In the genomic region with DNA sequence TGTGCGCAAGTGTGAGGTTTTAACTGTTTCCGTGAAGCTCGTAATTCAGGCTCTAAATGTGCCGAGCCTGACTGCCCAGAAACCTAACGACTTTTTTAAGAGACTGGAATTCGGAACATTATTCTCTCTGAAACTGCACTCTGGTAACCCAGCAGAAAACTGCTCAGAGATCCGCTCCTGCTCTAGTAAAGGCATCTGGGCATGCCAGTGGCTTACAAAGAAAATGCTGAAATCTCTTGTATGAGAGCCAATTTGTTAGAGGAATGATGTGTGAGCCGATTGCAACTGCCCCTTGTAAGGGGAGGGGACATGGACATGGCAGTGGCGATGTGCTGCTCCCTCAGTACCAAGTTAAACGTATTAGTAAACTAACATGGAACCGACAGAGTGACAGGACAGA, we compare ENCODE assay signal across 15 mouse cellular contexts.
A peak's percentile ranks its signal among the peaks of the same experiment; 100 is the strongest.
DNase-seq lines count a peak whose midpoint lies in the region; ATAC-seq and TF ChIP-seq lines count a peak whose summit lies in the region.
"Had no signal": no experiment of that assay in that cellular context is flagged by ENCODE, and none has a peak within 500 bp of the region (broad histone marks: within the 10 kb centered on the region; RNA-seq: fewer than 3 reads in every experiment).

No protein-coding gene starts in this region.

- WGBS in kidney, embryonic 15.5 days = 17% methylated on average over 11 of the region's 11 CpGs
- 54% methylated on average over 11 of the region's 11 CpGs for WGBS in midbrain, postnatal 0 days
- 64% methylated on average over 11 of the region's 11 CpGs for WGBS in midbrain, embryonic 13.5 days
- WGBS in neural tube, embryonic 14.5 days = 27% methylated on average over 11 of the region's 11 CpGs

- peaks cover 31% of the 10 kb centered on the region for H3K4me1 ChIP-seq in kidney, embryonic 15.5 days
- H3K4me1 ChIP-seq in midbrain, postnatal 0 days (ENCODE audit: insufficient read depth, low read length) = no peaks in the 10 kb centered on the region; the same call in 1 of the 2 replicates
- H3K4me1 ChIP-seq in midbrain, embryonic 13.5 days (replicated peaks) = peaks cover 19% of the 10 kb centered on the region
- peaks cover 24% of the 10 kb centered on the region for H3K4me1 ChIP-seq in neural tube, embryonic 14.5 days (ENCODE audit: control insufficient read depth, insufficient read depth, low read length)

- H3K4me2 ChIP-seq in kidney, embryonic 15.5 days = peak overlapping the region; percentile 41
- H3K4me2 ChIP-seq in midbrain, postnatal 0 days (ENCODE audit: low read depth, low read length, poor library complexity, severe bottlenecking) = peak overlapping the region; percentile 9; the same call in 1 of the 2 replicates
- no peak overlapping the region for H3K4me2 ChIP-seq in midbrain, embryonic 13.5 days (replicated peaks)
- H3K4me2 ChIP-seq in neural tube, embryonic 14.5 days (ENCODE audit: low read depth, low read length) = no peak overlapping the region
- H3K4me2 ChIP-seq: forebrain, embryonic 15.5 days had no signal

- DNase-seq in frontal cortex, postnatal 25 days (ENCODE audit: low spot score in 2 of 2) = no peak
- DNase-seq in kidney, postnatal 10 days = no peak
- DNase-seq in midbrain, postnatal 0 days (ENCODE audit: low spot score) = no peak
- no peak for DNase-seq in layer of hippocampus, adult 9-10 months (ENCODE audit: low spot score)
- DNase-seq: adrenal gland, postnatal 14 days; cerebellum, adult 11 months; gastrocnemius, postnatal 36 days; kidney, postnatal 14 days; right cerebral cortex, postnatal 25 days; thymus, postnatal 25 days had no signal

- no peak for TF ChIP-seq CTCF in midbrain, postnatal 0 days (IDR thresholded peaks at IDR 0.05)

- peak overlapping the region; percentile 64 for H3K27ac ChIP-seq in kidney, embryonic 15.5 days
- no peak overlapping the region for H3K27ac ChIP-seq in midbrain, postnatal 0 days (ENCODE audit: low read depth, low read length)
- H3K27ac ChIP-seq in midbrain, embryonic 13.5 days = no peak overlapping the region
- peak overlapping the region; percentile 34; the same call in 1 of the 2 replicates for H3K27ac ChIP-seq in neural tube, embryonic 14.5 days (ENCODE audit: low read depth, low read length)
- H3K27ac ChIP-seq: forebrain, embryonic 15.5 days had no signal

- H3K36me3 ChIP-seq in kidney, embryonic 15.5 days = no peaks in the 10 kb centered on the region
- no peaks in the 10 kb centered on the region for H3K36me3 ChIP-seq in midbrain, postnatal 0 days (ENCODE audit: insufficient read depth, low read length)
- H3K36me3 ChIP-seq in midbrain, embryonic 13.5 days = no peaks in the 10 kb centered on the region
- H3K36me3 ChIP-seq in neural tube, embryonic 14.5 days (ENCODE audit: control insufficient read depth, insufficient read depth, low read length) = no peaks in the 10 kb centered on the region
- H3K36me3 ChIP-seq: forebrain, embryonic 15.5 days had no signal

- H3K4me3 ChIP-seq in kidney, embryonic 15.5 days (replicated peaks) = 0 out of 2 replicates have a peak overlapping the region, but pooled peaks have one; percentile 7
- no peak overlapping the region for H3K4me3 ChIP-seq in midbrain, postnatal 0 days (ENCODE audit: low read depth, low read length)
- no peak overlapping the region for H3K4me3 ChIP-seq in midbrain, embryonic 13.5 days (replicated peaks)
- no peak overlapping the region for H3K4me3 ChIP-seq in neural tube, embryonic 14.5 days (ENCODE audit: low read depth, low read length)
- H3K4me3 ChIP-seq: forebrain, embryonic 15.5 days had no signal

- no peaks in the 10 kb centered on the region for H3K9me3 ChIP-seq in kidney, embryonic 15.5 days (replicated peaks)
- H3K9me3 ChIP-seq in midbrain, postnatal 0 days (ENCODE audit: low read length) = no peaks in the 10 kb centered on the region
- H3K9me3 ChIP-seq in midbrain, embryonic 13.5 days = no peaks in the 10 kb centered on the region
- no peaks in the 10 kb centered on the region for H3K9me3 ChIP-seq in neural tube, embryonic 14.5 days (ENCODE audit: control insufficient read depth, low read length)
- H3K9me3 ChIP-seq: forebrain, embryonic 15.5 days had no signal

- no peaks in the 10 kb centered on the region for H3K27me3 ChIP-seq in kidney, embryonic 15.5 days
- no peaks in the 10 kb centered on the region for H3K27me3 ChIP-seq in midbrain, postnatal 0 days (ENCODE audit: insufficient read depth, low read length)
- H3K27me3 ChIP-seq in midbrain, embryonic 13.5 days = no peaks in the 10 kb centered on the region
- H3K27me3 ChIP-seq in neural tube, embryonic 14.5 days (ENCODE audit: control insufficient read depth, insufficient read depth, low read length) = no peaks in the 10 kb centered on the region
- H3K27me3 ChIP-seq: forebrain, embryonic 15.5 days had no signal

- H3K9ac ChIP-seq in kidney, embryonic 15.5 days = no peak overlapping the region
- no peak overlapping the region for H3K9ac ChIP-seq in midbrain, postnatal 0 days (replicated peaks; ENCODE audit: low read length, poor library complexity, severe bottlenecking)
- H3K9ac ChIP-seq in midbrain, embryonic 13.5 days (replicated peaks) = no peak overlapping the region
- H3K9ac ChIP-seq in neural tube, embryonic 14.5 days (replicated peaks; ENCODE audit: low read depth, low read length) = no peak overlapping the region
- H3K9ac ChIP-seq: forebrain, embryonic 15.5 days had no signal

- peak; percentile 28; the same call in 1 of the 2 replicates for ATAC-seq in frontal cortex, adult (ENCODE audit: low TSS enrichment)
- no peak for ATAC-seq in kidney, embryonic 15.5 days (replicated peaks; ENCODE audit: low FRiP score)
- ATAC-seq in midbrain, postnatal 0 days (ENCODE audit: low FRiP score) = no peak
- no peak for ATAC-seq in midbrain, embryonic 13.5 days
- ATAC-seq in neural tube, embryonic 14.5 days (ENCODE audit: low read depth) = no peak
- ATAC-seq: forebrain, embryonic 15.5 days had no signal

Comparison
In these comparisons a context has a peak if more than half of its experiments do, and no peak if none do; other contexts are left out.
1. H3K4me2 ChIP-seq: peak in kidney, embryonic 15.5 days (single experiment) and midbrain, postnatal 0 days (single experiment); none in midbrain, embryonic 13.5 days (single experiment) and neural tube, embryonic 14.5 days (single experiment).
2. H3K27ac ChIP-seq: peak in kidney, embryonic 15.5 days (single experiment) and neural tube, embryonic 14.5 days (single experiment); none in midbrain, postnatal 0 days (single experiment) and midbrain, embryonic 13.5 days (single experiment).